Mouse (Mus musculus) liver, embryonic 12.5 days (tissue): ENCODE results near the gene Gm10142. TPM values are rescaled to one million over a fixed set of nuclear protein-coding genes. Genes with fewer than 3 reads are reported as not detected.
"Not testable (repeated sequence)": the region's sequence is repeated elsewhere in the genome, so short reads cannot be mapped to it uniquely, and the experiment has no call there.

Experiments used
- ATAC-seq: fragments of 200-750 bp; cut with Nextera tagmentation; 2 replicates; pipeline ENCODE4 v1.8.0; 2017; ENCODE audit warnings: moderate number of reproducible peaks, mild to moderate bottlenecking, moderate library complexity
- H3K27ac ChIP-seq: fragments of 300-500 bp; sonication (generic); 2 replicates; pipeline ENCODE4 v1.5.1; 2016; ENCODE audit warnings: mild to moderate bottlenecking
- H3K27me3 ChIP-seq: fragments of 300-500 bp; sonication (generic); replicated peaks from 2 replicates; pipeline ENCODE4 v1.6.1; 2016; ENCODE audit warnings: mild to moderate bottlenecking, moderate library complexity
- H3K36me3 ChIP-seq: fragments of 300-500 bp; sonication (generic); 2 replicates; pipeline ENCODE4 v1.6.1; 2016; ENCODE audit warnings: mild to moderate bottlenecking, moderate library complexity
- H3K4me1 ChIP-seq: fragments of 300-500 bp; sonication (generic); 2 replicates; pipeline ENCODE4 v1.6.1; 2016
- H3K4me2 ChIP-seq: fragments of 300-500 bp; sonication (generic); 2 replicates; pipeline ENCODE4 v1.6.1; 2016; ENCODE audit warnings: mild to moderate bottlenecking, moderate library complexity
- H3K4me3 ChIP-seq: fragments of 300-500 bp; sonication (generic); 2 replicates; pipeline ENCODE4 v1.5.1; 2016; ENCODE audit warnings: mild to moderate bottlenecking, moderate library complexity
- H3K9ac ChIP-seq: fragments of 300-500 bp; sonication (generic); 2 replicates; pipeline ENCODE4 v1.6.1; 2016; ENCODE audit warnings: mild to moderate bottlenecking, moderate library complexity
- H3K9me3 ChIP-seq: fragments of 300-500 bp; sonication (generic); replicated peaks from 2 replicates; pipeline ENCODE4 v1.6.1; 2016; ENCODE audit warnings: mild to moderate bottlenecking, moderate library complexity
- WGBS: fragments of 180-500 bp; shearing (Covaris S2); methylation state at CpG from one replicate; pipeline ENCODE4 v1.1.7; 2016; ENCODE audit not compliant: insufficient replicate concordance; 5-methylcytosine and 5-hydroxymethylcytosine counted together
- polyA plus RNA-seq: library from polyadenylated mRNA; unstranded; fragments of >200 nt; fragmentation: Nextera tagmentation; extraction: Ambion mirVana; gene quantifications from 2 replicates; pipeline ENCODE4 v1.2.1, GENCODE M21; 2016

Gene Gm10142
- polyA plus RNA-seq, 1 experiment from 2014 or later = not detected

GRCm38 (mm10) chr10:77697133-77697532 lies 18.5 kb upstream of the Gm10142 start, which contains the start of gene Gm9508:
Gene Gm9508 (minus strand): TSS chr10:77697233.
- Histone ChIP-seq H3K9ac (no peak within 1 kb of the TSS), H3K27me3 (peaks cover 22% of the 10 kb centered on the region; the same call in 1 of the 2 replicates), H3K4me1 (no peaks in the 10 kb centered on the region), H3K36me3 (no peaks in the 10 kb centered on the region), H3K9me3 (no peaks in the 10 kb centered on the region), H3K27ac (no peak within 1 kb of the TSS), H3K4me3 (no peak within 1 kb of the TSS), H3K4me2 (no peak within 1 kb of the TSS)
- WGBS = 23% methylated on average over 4 of the region's 4 CpGs
- no peak for ATAC-seq

GRCm38 (mm10) chr10:77706326-77706725 lies 9.3 kb upstream of the Gm10142 start, which contains the start of gene Gm10272:
Gene Gm10272 (plus strand): TSS chr10:77706626.
- no peak within 1 kb of the TSS for H3K4me2 ChIP-seq
- H3K4me3 ChIP-seq = no peak within 1 kb of the TSS
- 67% methylated on average over 1 of the region's 1 CpGs for WGBS
- no peak within 1 kb of the TSS for H3K27ac ChIP-seq
- H3K9ac ChIP-seq = no peak within 1 kb of the TSS
- H3K4me1 ChIP-seq = no peaks in the 10 kb centered on the region
- H3K9me3 ChIP-seq = 0 out of 2 replicates have a peak, but pooled peaks cover 3% of the 10 kb centered on the region
- H3K27me3 ChIP-seq = no peaks in the 10 kb centered on the region
- H3K36me3 ChIP-seq = no peaks in the 10 kb centered on the region
- no peak for ATAC-seq

GRCm38 (mm10) chr10:77709831-77710230 lies 5.8 kb upstream of the Gm10142 start:
- no peak overlapping the region for H3K4me3 ChIP-seq
- H3K9me3 ChIP-seq = 0 out of 2 replicates have a peak, but pooled peaks cover 6% of the 10 kb centered on the region
- no peak overlapping the region for H3K9ac ChIP-seq
- no peak overlapping the region for H3K4me2 ChIP-seq
- no peak overlapping the region for H3K27ac ChIP-seq
- H3K27me3 ChIP-seq = no peaks in the 10 kb centered on the region
- no peaks in the 10 kb centered on the region for H3K36me3 ChIP-seq
- 59% methylated on average over 3 of the region's 3 CpGs for WGBS
- H3K4me1 ChIP-seq = no peaks in the 10 kb centered on the region
- no peak for ATAC-seq

- H3K4me1 ChIP-seq, H3K4me3 ChIP-seq, ATAC-seq, H3K9me3 ChIP-seq, H3K4me2 ChIP-seq, H3K27me3 ChIP-seq, H3K9ac ChIP-seq, H3K36me3 ChIP-seq, H3K27ac ChIP-seq: not testable (repeated sequence)
Observed at GRCm38 (mm10) chr10:77711157-77711556, 4.5 kb upstream of the Gm10142 start, which contains the start of gene Gm10024. Gene Gm10024 (plus strand): TSS chr10:77711457.

- no peak overlapping the region for H3K27ac ChIP-seq
- H3K4me1 ChIP-seq = no peaks in the 10 kb centered on the region
- H3K9ac ChIP-seq = no peak overlapping the region
- no peak overlapping the region for H3K4me2 ChIP-seq
- no peaks in the 10 kb centered on the region; the same call in 1 of the 2 replicates for H3K27me3 ChIP-seq
- ATAC-seq = no peak
- H3K4me3 ChIP-seq = no peak overlapping the region
- no peaks in the 10 kb centered on the region for H3K36me3 ChIP-seq
- WGBS = 28% methylated on average over 4 of the region's 4 CpGs
- 0 out of 2 replicates have a peak, but pooled peaks cover 3% of the 10 kb centered on the region for H3K9me3 ChIP-seq
Observed at GRCm38 (mm10) chr10:77713734-77714133, 1.9 kb upstream of the Gm10142 start.

GRCm38 (mm10) chr10:77720299-77720698 lies 4.7 kb downstream of the Gm10142 start, which contains the start of gene Krtap12-1:
Gene Krtap12-1 (plus strand): TSS chr10:77720599.
- not testable (repeated sequence) for H3K36me3 ChIP-seq, H3K27ac ChIP-seq, H3K27me3 ChIP-seq, H3K9me3 ChIP-seq, H3K4me1 ChIP-seq, H3K4me3 ChIP-seq, H3K9ac ChIP-seq, H3K4me2 ChIP-seq, ATAC-seq
- WGBS = 56% methylated on average over 1 of the region's 1 CpGs

- Histone ChIP-seq H3K27ac (no peak overlapping the region), H3K9ac (no peak overlapping the region), H3K4me3 (no peak overlapping the region), H3K4me2 (no peak overlapping the region), H3K9me3 (no peaks in the 10 kb centered on the region), H3K27me3 (0 out of 2 replicates have a peak, but pooled peaks cover 5% of the 10 kb centered on the region), H3K36me3 (no peaks in the 10 kb centered on the region), H3K4me1 (no peaks in the 10 kb centered on the region)
- WGBS = 56% methylated on average over 8 of the region's 8 CpGs
- no peak for ATAC-seq
Observed at GRCm38 (mm10) chr10:77724855-77725254, 9.2 kb downstream of the Gm10142 start.

- Histone ChIP-seq H3K27ac (no peak within 1 kb of the TSS), H3K9ac (no peak within 1 kb of the TSS), H3K9me3 (no peaks in the 10 kb centered on the region), H3K36me3 (no peaks in the 10 kb centered on the region), H3K4me1 (no peaks in the 10 kb centered on the region), H3K27me3 (0 out of 2 replicates have a peak, but pooled peaks cover 5% of the 10 kb centered on the region), H3K4me2 (no peak within 1 kb of the TSS), H3K4me3 (no peak within 1 kb of the TSS)
- WGBS = 26% methylated on average over 3 of the region's 3 CpGs
- no peak for ATAC-seq
Observed at GRCm38 (mm10) chr10:77726186-77726585, 10.6 kb downstream of the Gm10142 start, which contains the start of gene Gm10100. Gene Gm10100 (plus strand): TSS chr10:77726486.

GRCm38 (mm10) chr10:77728280-77728679 lies 12.7 kb downstream of the Gm10142 start:
- H3K36me3 ChIP-seq = no peaks in the 10 kb centered on the region
- H3K4me3 ChIP-seq = no peak overlapping the region
- H3K4me2 ChIP-seq = no peak overlapping the region
- no peaks in the 10 kb centered on the region for H3K4me1 ChIP-seq
- H3K9ac ChIP-seq = no peak overlapping the region
- ATAC-seq = no peak
- H3K9me3 ChIP-seq = no peaks in the 10 kb centered on the region
- H3K27me3 ChIP-seq = 0 out of 2 replicates have a peak, but pooled peaks cover 5% of the 10 kb centered on the region
- H3K27ac ChIP-seq = no peak overlapping the region
- 47% methylated on average over 4 of the region's 4 CpGs for WGBS

GRCm38 (mm10) chr10:77729241-77729640 lies 13.6 kb downstream of the Gm10142 start:
- Histone ChIP-seq H3K27me3 (0 out of 2 replicates have a peak, but pooled peaks cover 5% of the 10 kb centered on the region), H3K9ac (no peak overlapping the region), H3K27ac (no peak overlapping the region), H3K36me3 (no peaks in the 10 kb centered on the region), H3K4me1 (no peaks in the 10 kb centered on the region), H3K4me3 (no peak overlapping the region), H3K4me2 (no peak overlapping the region), H3K9me3 (no peaks in the 10 kb centered on the region)
- 43% methylated on average over 4 of the region's 4 CpGs for WGBS
- ATAC-seq = no peak

- Histone ChIP-seq H3K4me3 (no peak overlapping the region), H3K9ac (no peak overlapping the region), H3K36me3 (no peaks in the 10 kb centered on the region), H3K27ac (no peak overlapping the region), H3K4me1 (no peaks in the 10 kb centered on the region), H3K9me3 (peaks cover 4% of the 10 kb centered on the region; the same call in 1 of the 2 replicates), H3K27me3 (no peaks in the 10 kb centered on the region), H3K4me2 (no peak overlapping the region)
- 81% methylated on average over 1 of the region's 1 CpGs for WGBS
- no peak for ATAC-seq
Observed at GRCm38 (mm10) chr10:77735928-77736327, 20.3 kb downstream of the Gm10142 start.

GRCm38 (mm10) chr10:77738929-77739328 lies 23.3 kb downstream of the Gm10142 start:
- H3K9me3 ChIP-seq = peaks cover 4% of the 10 kb centered on the region; the same call in 1 of the 2 replicates
- no peak for ATAC-seq
- WGBS = 52% methylated on average over 4 of the region's 4 CpGs
- H3K4me3 ChIP-seq = no peak overlapping the region
- H3K4me2 ChIP-seq = no peak overlapping the region
- no peaks in the 10 kb centered on the region for H3K4me1 ChIP-seq
- H3K9ac ChIP-seq = no peak overlapping the region
- no peaks in the 10 kb centered on the region for H3K36me3 ChIP-seq
- H3K27me3 ChIP-seq = no peaks in the 10 kb centered on the region
- H3K27ac ChIP-seq = no peak overlapping the region
